Mouse (Mus musculus) CH12.LX (cell line): Measurements from ENCODE around the gene Rap1a. TPM values are rescaled to one million over a fixed set of nuclear protein-coding genes. Genes with fewer than 3 reads are reported as not detected.

Experiments used
- DNase-seq: peaks from one replicate; pipeline ENCODE4 v3.0.0-alpha.2; 2013; ENCODE audit errors: extremely low read depth
- H3K27ac ChIP-seq: 2 replicates; pipeline ENCODE4 v1.5.1; 2012; ENCODE audit warnings: low read depth, mild to moderate bottlenecking, control low read depth, moderate library complexity; ENCODE audit not compliant: insufficient read depth
- H3K27me3 ChIP-seq: replicated peaks from 2 replicates; pipeline ENCODE3; 2012; ENCODE audit warnings: inconsistent platforms
- H3K36me3 ChIP-seq, 2 experiments: replicated peaks in 1 of 2; 2 replicates each; pipeline versions ENCODE3 to v1.6.1; 2012; ENCODE audit warnings: inconsistent platforms in 1 of 2, low read length in 1 of 2, mild to moderate bottlenecking in 1 of 2, mixed read lengths in 1 of 2, moderate library complexity in 1 of 2; ENCODE audit not compliant: control insufficient read depth in 1 of 2, insufficient read depth in 1 of 2
- H3K4me1 ChIP-seq, 2 experiments: 2 replicates each; pipeline ENCODE4 v1.6.1; 2012; ENCODE audit warnings: inconsistent platforms in 1 of 2, moderate library complexity in 1 of 2; ENCODE audit not compliant: insufficient read depth in 2 of 2, control insufficient read depth in 1 of 2
- H3K4me2 ChIP-seq: 2 replicates; pipeline ENCODE4 v1.6.1; 2012; ENCODE audit warnings: low read depth, mild to moderate bottlenecking, control low read depth; ENCODE audit not compliant: poor library complexity, insufficient read depth, severe bottlenecking
- H3K4me3 ChIP-seq, 3 experiments: fragments of 150-350 bp in 1 of 3; sonication (generic) in 1 of 3; replicated peaks in 1 of 3; 2 replicates each; pipeline versions ENCODE3 to v1.5.1; 2011 to 2012; ENCODE audit warnings: low read depth in 2 of 3, low read length in 2 of 3, mild to moderate bottlenecking in 2 of 3, moderate library complexity in 2 of 3, control low read depth in 1 of 3, improper control_type of control experiment in 1 of 3, inconsistent platforms in 1 of 3, mixed read lengths in 1 of 3; ENCODE audit not compliant: poor library complexity in 1 of 3
- H3K79me2 ChIP-seq: replicated peaks from 2 replicates; pipeline ENCODE4 v1.6.1; 2012; ENCODE audit warnings: mild to moderate bottlenecking, moderate library complexity; ENCODE audit not compliant: control insufficient read depth, poor library complexity, insufficient read depth, severe bottlenecking; ENCODE audit errors: extremely low read depth
- H3K9ac ChIP-seq: 2 replicates; pipeline ENCODE4 v1.6.1; 2012; ENCODE audit warnings: low read depth, mild to moderate bottlenecking, control low read depth, moderate library complexity; ENCODE audit not compliant: insufficient read depth
- H3K9me3 ChIP-seq: replicated peaks from 2 replicates; pipeline ENCODE3; 2012; ENCODE audit warnings: low read length, inconsistent platforms, mixed read lengths
- BHLHE40 ChIP-seq: IDR thresholded peaks from 2 replicates; pipeline ENCODE4 v1.6.1; 2011; ENCODE audit warnings: mild to moderate bottlenecking, low read depth, low read length, improper control_type of control experiment
- CHD1 ChIP-seq: IDR thresholded peaks from 2 replicates; pipeline ENCODE4 v1.6.1; 2012; ENCODE audit warnings: low read depth, low read length, improper control_type of control experiment, inconsistent platforms
- CHD2 ChIP-seq: IDR thresholded peaks from 2 replicates; pipeline ENCODE4 v1.6.1; 2011; ENCODE audit warnings: low read length, improper control_type of control experiment
- CTCF ChIP-seq, 2 experiments: IDR thresholded peaks in 1 of 2; conservative IDR thresholded peaks in 1 of 2; 2 replicates each; pipeline ENCODE4 v1.5.1; 2011 to 2012; ENCODE audit warnings: low read depth in 2 of 2, low read length in 2 of 2, improper control_type of control experiment in 1 of 2, inconsistent platforms in 1 of 2, mild to moderate bottlenecking in 1 of 2, moderate library complexity in 1 of 2
- E2F4 ChIP-seq: IDR thresholded peaks from 2 replicates; pipeline ENCODE4 v1.6.1; 2011; ENCODE audit warnings: low read depth, low read length, improper control_type of control experiment; ENCODE audit not compliant: insufficient replicate concordance
- ELF1 ChIP-seq: IDR thresholded peaks from 2 replicates; pipeline ENCODE4 v1.6.1; 2014; ENCODE audit warnings: low read depth, mild to moderate bottlenecking, inconsistent platforms, low read length, improper control_type of control experiment
- EP300 ChIP-seq: IDR thresholded peaks from 2 replicates; pipeline ENCODE4 v1.6.1; 2011; ENCODE audit warnings: low read length, improper control_type of control experiment
- ETS1 ChIP-seq: conservative IDR thresholded peaks from 2 replicates; pipeline ENCODE4 v1.6.1; 2012; ENCODE audit warnings: low read depth, mild to moderate bottlenecking, inconsistent platforms, low read length, improper control_type of control experiment, moderate library complexity
- GABPA ChIP-seq: IDR thresholded peaks from 2 replicates; pipeline ENCODE4 v1.6.1; 2012; ENCODE audit warnings: low read depth, low read length, improper control_type of control experiment, inconsistent platforms; ENCODE audit not compliant: insufficient replicate concordance
- HCFC1 ChIP-seq: IDR thresholded peaks from 2 replicates; pipeline ENCODE4 v1.6.1; 2012; ENCODE audit warnings: low read depth, mild to moderate bottlenecking, inconsistent platforms, low read length, improper control_type of control experiment
- JUND ChIP-seq: conservative IDR thresholded peaks from 2 replicates; pipeline ENCODE4 v1.6.1; 2011; ENCODE audit warnings: low read depth, low read length, improper control_type of control experiment
- MAFK ChIP-seq: IDR thresholded peaks from 2 replicates; pipeline ENCODE4 v1.6.1; 2011; ENCODE audit warnings: low read length, improper control_type of control experiment; ENCODE audit not compliant: insufficient replicate concordance
- MAX ChIP-seq: IDR thresholded peaks from 2 replicates; pipeline ENCODE4 v1.6.1; 2011; ENCODE audit warnings: low read length, improper control_type of control experiment
- MEF2A ChIP-seq: IDR thresholded peaks from 2 replicates; pipeline ENCODE4 v1.6.1; 2014; ENCODE audit warnings: low read depth, mild to moderate bottlenecking, inconsistent platforms, low read length, improper control_type of control experiment, borderline replicate concordance
- MYC ChIP-seq: IDR thresholded peaks from 2 replicates; pipeline ENCODE4 v1.6.1; 2011; ENCODE audit warnings: low read depth, mild to moderate bottlenecking, improper control_type of control experiment, low read length
- NELFE ChIP-seq: IDR thresholded peaks from 2 replicates; pipeline ENCODE4 v1.6.1; 2011; ENCODE audit warnings: low read depth, low read length, improper control_type of control experiment
- NRF1 ChIP-seq: IDR thresholded peaks from 2 replicates; pipeline ENCODE4 v1.6.1; 2014; ENCODE audit warnings: low read depth, mild to moderate bottlenecking, inconsistent platforms, low read length, improper control_type of control experiment, moderate library complexity
- PAX5 ChIP-seq: IDR thresholded peaks from 2 replicates; pipeline ENCODE4 v1.6.1; 2012; ENCODE audit warnings: low read length, inconsistent platforms, mixed read lengths
- POLR2A ChIP-seq: IDR thresholded peaks from 2 replicates; pipeline ENCODE4 v1.6.1; 2011; ENCODE audit warnings: low read depth, mild to moderate bottlenecking, improper control_type of control experiment, low read length
- POLR2AphosphoS2 ChIP-seq: IDR thresholded peaks from 2 replicates; pipeline ENCODE4 v1.6.1; 2011; ENCODE audit warnings: low read depth, low read length, improper control_type of control experiment
- RAD21 ChIP-seq: IDR thresholded peaks from 2 replicates; pipeline ENCODE4 v1.6.1; 2011; ENCODE audit warnings: low read depth, mild to moderate bottlenecking, low read length, improper control_type of control experiment, moderate library complexity
- SMC3 ChIP-seq: IDR thresholded peaks from 2 replicates; pipeline ENCODE4 v1.6.1; 2011; ENCODE audit warnings: low read depth, low read length, improper control_type of control experiment
- TBP ChIP-seq: conservative IDR thresholded peaks from 2 replicates; pipeline ENCODE4 v1.6.1; 2011; ENCODE audit warnings: low read depth, low read length, improper control_type of control experiment
- ZC3H11A ChIP-seq: IDR thresholded peaks from 2 replicates; pipeline ENCODE4 v1.6.1; 2012; ENCODE audit warnings: low read depth, mild to moderate bottlenecking, inconsistent platforms, low read length, improper control_type of control experiment
- ZMIZ1 ChIP-seq: IDR thresholded peaks from 2 replicates; pipeline ENCODE4 v1.6.1; 2012; ENCODE audit warnings: low read depth, mild to moderate bottlenecking, inconsistent platforms, low read length, improper control_type of control experiment
- dilution Hi-C: fragments of 300-500 bp; cut with MboI; formaldehyde crosslinking; loops from 2 replicates; pipeline ENCODE4 v1.14.3; 2020; ENCODE audit warnings: low sequenced_read_pairs; ENCODE audit not compliant: extremely low pct_unique_long_range_greater_than_20kb, extremely low pct_ligation_motif_present
- in situ Hi-C: fragments of 300-500 bp; cut with MboI; formaldehyde crosslinking; loops from 3 replicates; pipeline ENCODE4 v1.14.3; 2019; ENCODE audit warnings: low sequenced_read_pairs, low pct_ligation_motif_present, low pct_unique_long_range_greater_than_20kb, mixed read lengths
- polyA plus RNA-seq: library from polyadenylated mRNA; unstranded; fragments of >175 nt; gene quantifications from 2 replicates; pipeline ENCODE4 v1.2.1, GENCODE M21; 2012; ENCODE audit warnings: low read depth; ENCODE audit not compliant: insufficient read length
- total RNA-seq, 2 experiments: library from RNA; depleted of rRNA; stranded (reverse); fragments of 300-350 nt in 1 of 2; fragments of >200 nt in 1 of 2; gene quantifications; 2 replicates each; pipeline ENCODE4 v1.2.3; 2012 to 2014

Gene Rap1a
- total and polyA plus RNA-seq, 3 experiments = 63.3 to 250 (median 209) TPM

DNA sequence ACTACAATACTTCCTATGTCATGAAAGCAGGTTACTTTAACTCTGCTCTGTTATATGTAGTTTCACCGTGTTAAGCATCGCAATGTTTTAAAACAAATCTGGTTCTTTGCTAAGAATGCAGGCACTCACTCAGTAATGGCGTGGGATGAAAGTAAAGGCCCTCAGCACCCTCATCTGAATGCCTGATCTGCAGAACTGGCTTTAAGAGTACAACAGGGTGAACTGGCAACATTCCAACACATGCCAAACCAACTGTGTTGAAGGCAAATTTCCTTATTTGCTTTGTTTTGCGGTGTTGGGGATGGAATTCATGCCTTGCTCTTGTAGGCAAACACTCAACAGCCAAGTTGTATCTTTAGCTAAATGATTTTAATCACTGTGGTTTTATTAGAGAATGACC, 67.6 kb downstream of the Rap1a start:
- DNase-seq = no peak
- H3K27ac ChIP-seq = no peak overlapping the region
- H3K9ac ChIP-seq = no peak overlapping the region
- no peaks in the 10 kb centered on the region for H3K27me3 ChIP-seq
- dilution Hi-C loops (no loop called here), in situ Hi-C loops (no loop called here)
- peaks cover 2% of the 10 kb centered on the region; the same call in 1 of the 2 replicates for H3K79me2 ChIP-seq
- no peak overlapping the region for H3K4me2 ChIP-seq
- TF ChIP-seq E2F4 (no peak), MAFK (no peak), CTCF (conservative IDR thresholded peaks at IDR 0.05 in 1 of 2, IDR thresholded peaks at IDR 0.05 in 1 of 2; ENCODE audit: low read depth in 2 of 2, low read length in 2 of 2) (no peak), MYC (no peak), PAX5 (no peak), ZC3H11A (no peak), POLR2AphosphoS2 (no peak), HCFC1 (no peak), ZMIZ1 (no peak)
- no peaks in the 10 kb centered on the region for H3K9me3 ChIP-seq
- no peak overlapping the region for H3K4me3 ChIP-seq
- no peaks in the 10 kb centered on the region for H3K4me1 ChIP-seq
- peaks cover 36 to 82% of the 10 kb centered on the region in 2 experiments for H3K36me3 ChIP-seq

DNA sequence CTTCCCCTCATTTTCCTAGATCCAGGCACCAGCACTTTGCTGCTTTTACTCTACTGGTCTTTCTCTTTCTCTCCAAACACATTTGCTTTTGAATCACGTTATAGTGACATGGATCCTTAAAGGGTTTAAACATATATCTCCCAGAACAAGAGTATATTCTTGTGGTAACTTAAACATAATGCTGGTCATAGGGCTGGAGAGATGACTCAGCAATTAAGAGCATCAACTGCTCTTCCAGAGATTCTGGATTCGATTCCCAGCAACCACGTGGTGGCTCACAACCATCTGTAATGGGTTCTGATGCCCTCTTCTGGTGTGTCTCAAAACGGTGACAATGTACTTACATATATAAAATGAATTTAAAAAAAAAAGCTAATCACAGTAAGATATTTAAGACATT, 68.8 kb downstream of the Rap1a start:
- TF ChIP-seq GABPA (no peak), MAFK (peak; percentile 56; the same call in 1 of the 2 replicates)
- dilution Hi-C loops = no loop called here
- no peak for DNase-seq

DNA sequence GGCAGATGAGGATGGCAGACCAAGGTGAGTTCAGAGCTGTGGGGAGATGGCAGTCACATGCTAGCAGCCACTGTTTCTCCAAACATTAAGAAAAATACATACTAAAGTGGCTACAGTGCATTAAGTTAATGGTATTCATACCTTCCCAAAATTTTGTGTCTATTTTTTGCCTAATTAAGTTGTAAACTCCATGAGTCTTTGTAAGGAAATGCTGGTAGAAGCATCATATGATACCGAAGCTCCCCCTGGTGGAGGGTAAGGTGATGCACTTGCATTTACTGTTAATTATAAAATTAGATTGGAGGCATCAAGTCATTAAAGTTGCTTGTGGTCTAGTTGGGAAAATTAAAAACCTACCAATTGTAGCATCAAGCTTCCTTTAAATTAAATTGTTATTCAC, 75.1 kb downstream of the Rap1a start:
- Histone ChIP-seq H3K9ac (no peak overlapping the region), H3K9me3 (no peaks in the 10 kb centered on the region), H3K4me1 (peaks cover 4 to 23% of the 10 kb centered on the region in 2 experiments; a peak in 3 of 4 replicates), H3K4me2 (no peak overlapping the region), H3K36me3 (peaks cover 23 to 56% of the 10 kb centered on the region in 2 experiments), H3K27ac (no peak overlapping the region), H3K79me2 (no peaks in the 10 kb centered on the region), H3K27me3 (no peaks in the 10 kb centered on the region), H3K4me3 (no peak overlapping the region)
- dilution Hi-C loops = no loop called here
- DNase-seq = peak; percentile 53
- in situ Hi-C loops = no loop called here
- TF ChIP-seq EP300 (no peak), ETS1 (no peak), CHD2 (no peak), GABPA (no peak), RAD21 (peak; percentile 77), ZC3H11A (no peak; the same call in 1 of the 2 replicates), POLR2A (no peak), HCFC1 (no peak), PAX5 (no peak), JUND (peak; percentile 45; the same call in 1 of the 2 replicates), ELF1 (no peak), CHD1 (no peak), BHLHE40 (no peak), MAFK (no peak), TBP (no peak), NELFE (no peak), E2F4 (no peak; the same call in 1 of the 2 replicates), SMC3 (peak; percentile 90), ZMIZ1 (no peak), MAX (no peak), NRF1 (no peak), POLR2AphosphoS2 (no peak), CTCF (conservative IDR thresholded peaks at IDR 0.05 in 1 of 2, IDR thresholded peaks at IDR 0.05 in 1 of 2; ENCODE audit: low read depth in 2 of 2, low read length in 2 of 2) (peak; percentile 51 to 85), MEF2A (no peak)

More for the DNA sequence above, 68.8 kb downstream of the Rap1a start:
- no peaks in the 10 kb centered on the region for H3K4me1 ChIP-seq
- no peaks in the 10 kb centered on the region for H3K27me3 ChIP-seq
- no peak overlapping the region for H3K9ac ChIP-seq
- H3K27ac ChIP-seq = no peak overlapping the region
- H3K9me3 ChIP-seq = no peaks in the 10 kb centered on the region
- H3K4me3 ChIP-seq = no peak overlapping the region
- in situ Hi-C loops = no loop called here
- H3K79me2 ChIP-seq = no peaks in the 10 kb centered on the region
- H3K36me3 ChIP-seq = peaks cover 31 to 76% of the 10 kb centered on the region in 2 experiments
- H3K4me2 ChIP-seq = no peak overlapping the region
